13 mouse cellular contexts compared by ENCODE assay signal in the genomic region with DNA sequence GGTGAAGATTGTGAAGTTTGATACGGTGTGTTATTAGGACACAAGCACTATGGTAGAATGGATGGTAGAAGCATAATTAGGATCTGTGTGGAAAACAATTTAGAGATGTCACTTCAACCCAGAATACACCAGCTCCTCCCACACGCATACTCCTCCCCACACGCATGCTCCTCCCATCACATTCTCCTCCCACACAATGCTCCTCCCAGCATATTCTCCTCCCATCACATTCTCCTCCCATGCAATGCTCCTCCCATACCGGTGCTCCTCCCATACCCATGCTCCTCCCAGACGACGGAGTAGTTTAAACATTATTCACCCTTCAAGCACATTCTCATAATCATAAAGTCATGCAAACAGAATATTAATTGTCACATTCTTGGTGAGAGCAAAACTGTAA. TPM values are rescaled to one million over a fixed set of nuclear protein-coding genes. Genes with fewer than 3 reads are reported as not detected.
DNase-seq lines count a peak whose midpoint lies in the region; ATAC-seq lines count a peak whose summit lies in the region.
"Had no signal": no experiment of that assay in that cellular context is flagged by ENCODE, and none has a peak within 500 bp of the region (broad histone marks: within the 10 kb centered on the region; RNA-seq: fewer than 3 reads in every experiment).

No protein-coding gene starts in this region.

- H3K36me3 ChIP-seq in kidney, embryonic 14.5 days (ENCODE audit: control insufficient read depth, insufficient read depth, low read length) = no peaks in the 10 kb centered on the region
- H3K36me3 ChIP-seq in heart, embryonic 10.5 days = no peaks in the 10 kb centered on the region
- H3K36me3 ChIP-seq: hindbrain, embryonic 10.5 days; kidney, embryonic 15.5 days had no signal

- no peaks in the 10 kb centered on the region for H3K27me3 ChIP-seq in kidney, embryonic 14.5 days (ENCODE audit: control insufficient read depth, insufficient read depth, low read length)
- peaks cover 10% of the 10 kb centered on the region; the same call in 1 of the 2 replicates for H3K27me3 ChIP-seq in heart, embryonic 10.5 days (ENCODE audit: insufficient read depth, poor library complexity, severe bottlenecking)

- H3K9me3 ChIP-seq in kidney, embryonic 14.5 days (ENCODE audit: control insufficient read depth, low read length) = no peaks in the 10 kb centered on the region
- no peaks in the 10 kb centered on the region for H3K9me3 ChIP-seq in heart, embryonic 10.5 days
- H3K9me3 ChIP-seq: hindbrain, embryonic 10.5 days; kidney, embryonic 15.5 days had no signal

- no peak overlapping the region for H3K4me2 ChIP-seq in kidney, embryonic 14.5 days (replicated peaks; ENCODE audit: low read depth, low read length)
- H3K4me2 ChIP-seq: kidney, embryonic 15.5 days; liver, embryonic 11.5 days had no signal

- 72% methylated on average over 6 of the region's 6 CpGs for WGBS in kidney, embryonic 14.5 days
- 69% methylated on average over 6 of the region's 6 CpGs for WGBS in heart, embryonic 10.5 days

- no peak for DNase-seq in kidney, postnatal 14 days
- DNase-seq in testis, postnatal 14 days (ENCODE audit: low spot score) = peak; percentile 47
- DNase-seq in testis, postnatal 10 days (ENCODE audit: low spot score) = no peak
- DNase-seq in NIH3T3 (ENCODE audit: low read depth) (peak; percentile 44), adipocyte (ENCODE audit: low spot score) (no peak)
- no peak for DNase-seq in heart, embryonic 10.5 days (ENCODE audit: low spot score)
- DNase-seq: cerebellum, adult 8-10 months; right cerebral cortex, adult 18-20 months; thymus, adult 2 months had no signal

- peak; percentile 17; the same call in 1 of the 2 replicates for ATAC-seq in kidney, embryonic 14.5 days (ENCODE audit: low FRiP score, low TSS enrichment)

- no peak overlapping the region for H3K9ac ChIP-seq in kidney, embryonic 14.5 days (ENCODE audit: low read depth, low read length)
- H3K9ac ChIP-seq: kidney, embryonic 15.5 days had no signal

- H3K4me1 ChIP-seq in kidney, embryonic 14.5 days (ENCODE audit: control insufficient read depth, insufficient read depth, low read length) = peaks cover 4% of the 10 kb centered on the region; the same call in 1 of the 2 replicates
- peaks cover 9% of the 10 kb centered on the region; the same call in 1 of the 2 replicates for H3K4me1 ChIP-seq in heart, embryonic 10.5 days

- no peak overlapping the region for H3K27ac ChIP-seq in kidney, embryonic 14.5 days (ENCODE audit: low read depth, low read length)
- no peak overlapping the region for H3K27ac ChIP-seq in heart, embryonic 10.5 days
- H3K27ac ChIP-seq: hindbrain, embryonic 10.5 days; kidney, embryonic 15.5 days had no signal

- H3K4me3 ChIP-seq in kidney, embryonic 14.5 days (ENCODE audit: low read length) = no peak overlapping the region
- no peak overlapping the region for H3K4me3 ChIP-seq in heart, embryonic 10.5 days
- H3K4me3 ChIP-seq: kidney, embryonic 15.5 days had no signal

RNA-seq across cellular contexts. Expression of a gene that starts 26.5 kb away (rescaled TPM):
- 31.9 and 32.1 TPM in 2 replicates for polyA plus RNA-seq in kidney, embryonic 14.5 days (2014; fragmentation: Nextera tagmentation; extraction: Ambion mirVana)
- polyA plus RNA-seq in heart, embryonic 10.5 days (2016; fragmentation: Nextera tagmentation; extraction: Ambion mirVana) = 22.2 and 29.3 TPM in 2 replicates

Comparison
In these comparisons a context has a peak if more than half of its experiments do, and no peak if none do; other contexts are left out.
1. DNase-seq: peak in testis, postnatal 14 days (single experiment) and NIH3T3 (single experiment); none in kidney, postnatal 14 days (single experiment), testis, postnatal 10 days (single experiment), heart, embryonic 10.5 days (single experiment) and adipocyte (single experiment).